Mouse (Mus musculus): Measurements from ENCODE around the gene Cryga.

GRCm38 (mm10) chr1:65103273-65103672 lies at the start of gene Cryga:
- TF ChIP-seq POLR2A (IDR thresholded peaks at IDR 0.05; ENCODE audit: borderline replicate concordance, control insufficient read depth, low read depth, low read length) = no peak
- TF ChIP-seq CTCF (IDR thresholded peaks at IDR 0.05; ENCODE audit: control insufficient read depth, insufficient read depth, low read length) = no peak
